Mouse (Mus musculus) spleen, postnatal 10 days (tissue): ENCODE data around the gene Cgref1.

ENCODE experiments used
- DNase-seq, 2 experiments: peaks; one replicate each; pipeline ENCODE4 v3.0.0; 2021 to 2022; ENCODE audit warnings: low spot score in 2 of 2

The Cgref1 gene

DNA sequence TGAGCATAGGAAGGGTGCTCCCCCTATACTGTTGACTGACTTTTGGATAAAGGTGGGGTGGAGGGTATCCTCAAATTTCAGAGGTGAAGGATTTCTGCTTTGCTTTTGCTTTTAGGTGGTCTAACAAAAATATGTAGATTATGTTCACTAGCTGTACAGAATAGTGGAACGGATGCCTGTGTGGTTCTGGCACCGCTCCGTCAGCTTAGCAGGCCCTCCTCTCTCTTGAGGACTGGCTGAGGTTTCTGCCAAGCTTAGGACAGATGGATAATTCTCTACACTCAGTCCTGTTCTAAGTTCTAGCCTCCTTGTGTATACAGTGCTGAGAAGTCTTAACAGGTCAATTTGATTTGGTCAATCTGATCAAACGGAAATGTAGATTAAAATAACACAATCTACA is 5.1 kb upstream of the Cgref1 start:
- no peak for DNase-seq

DNA sequence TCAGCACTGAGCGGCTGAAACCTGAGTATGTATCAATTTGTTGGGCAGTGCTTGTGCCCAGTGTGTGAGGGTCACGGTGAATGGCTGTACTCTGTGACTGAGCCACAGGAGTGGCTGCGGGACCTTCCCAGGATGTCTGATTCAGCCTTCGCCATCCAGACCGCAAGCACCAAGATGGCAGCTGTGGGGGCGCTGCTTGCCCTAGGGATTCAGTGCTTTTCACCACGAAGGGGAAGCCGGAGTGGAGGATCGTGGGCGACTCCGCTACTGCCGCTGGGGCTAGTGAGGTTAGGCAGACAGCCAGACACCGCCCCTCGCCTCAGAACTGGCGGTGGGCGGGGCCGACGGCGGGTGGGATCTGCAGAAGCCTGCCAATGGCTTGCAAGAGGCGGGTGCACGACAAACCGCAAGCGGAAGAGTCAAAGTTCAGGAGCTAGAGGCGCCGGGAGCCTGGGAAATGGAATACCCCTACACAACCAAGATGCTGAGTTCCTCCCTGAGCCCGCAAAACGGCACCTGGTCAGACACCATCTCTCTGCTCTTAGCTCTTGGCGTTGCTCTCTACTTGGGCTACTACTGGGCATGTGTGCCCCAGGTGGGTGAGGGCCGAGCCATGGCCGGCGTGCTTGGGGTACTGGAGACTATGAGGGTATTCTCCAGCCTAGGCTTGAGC is 4.4 kb upstream of the Cgref1 start:
- DNase-seq, result peak; percentile 71 to 90

DNA sequence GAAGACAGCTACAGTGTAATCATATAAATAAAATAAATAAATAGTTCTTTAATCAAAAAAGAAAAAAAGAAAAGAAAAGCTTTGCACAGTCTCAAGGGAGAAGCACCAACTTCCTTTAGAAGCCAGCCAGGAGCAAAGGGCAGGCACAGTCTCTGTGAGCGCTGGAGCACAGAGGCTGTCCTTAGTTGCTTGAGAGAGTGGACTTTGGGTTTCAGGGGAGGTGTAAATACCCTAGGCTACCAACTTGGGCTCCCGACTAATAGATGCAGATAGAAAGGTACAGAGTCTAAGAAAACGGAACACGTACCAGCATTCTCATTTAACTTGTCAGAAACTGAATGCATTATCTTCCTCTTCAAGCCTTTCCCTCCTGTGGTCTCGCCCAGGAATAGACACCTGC is 3.2 kb upstream of the Cgref1 start:
- no peak for DNase-seq

DNA sequence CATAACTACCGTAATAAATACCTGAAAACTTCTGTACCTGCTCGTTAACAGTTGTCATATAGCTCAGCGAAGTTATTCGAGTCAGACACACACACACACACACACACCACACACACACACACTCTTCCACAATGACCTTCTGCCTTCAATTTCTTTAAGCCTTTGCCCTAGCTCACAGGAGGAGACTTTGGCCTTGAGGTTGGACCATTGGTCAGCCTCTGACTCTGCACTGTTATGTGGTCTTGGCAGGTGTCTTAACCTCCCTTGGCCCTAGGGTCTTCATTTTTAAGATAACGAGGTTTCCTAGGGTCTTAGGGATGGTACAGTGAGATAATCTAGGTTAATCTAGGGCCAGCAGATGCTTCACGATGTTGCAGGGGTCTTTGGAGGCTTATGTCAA is 1.0 kb downstream of the Cgref1 start:
- DNase-seq, result no peak

DNA sequence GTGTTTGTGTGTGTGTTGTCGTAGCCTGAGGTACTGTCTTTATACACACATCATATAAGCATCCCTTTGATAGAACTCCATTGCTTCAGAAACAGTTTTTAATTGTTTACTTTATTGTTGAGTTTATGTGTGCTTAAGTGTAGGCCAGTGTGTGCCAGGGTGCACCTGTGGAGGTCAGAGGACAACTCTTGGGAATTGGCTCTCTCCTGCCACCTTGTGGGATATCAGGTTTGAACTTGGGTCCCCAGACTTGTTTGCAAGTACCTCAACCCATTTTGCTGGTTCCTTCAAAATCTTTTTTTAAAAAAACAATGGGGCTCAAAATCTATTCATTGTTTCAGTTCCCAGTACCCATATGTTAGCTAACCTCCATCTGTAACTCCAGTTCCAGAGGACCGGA is 2.4 kb downstream of the Cgref1 start:
- DNase-seq, result peak in 1 of 2 experiments; percentile 46

DNA sequence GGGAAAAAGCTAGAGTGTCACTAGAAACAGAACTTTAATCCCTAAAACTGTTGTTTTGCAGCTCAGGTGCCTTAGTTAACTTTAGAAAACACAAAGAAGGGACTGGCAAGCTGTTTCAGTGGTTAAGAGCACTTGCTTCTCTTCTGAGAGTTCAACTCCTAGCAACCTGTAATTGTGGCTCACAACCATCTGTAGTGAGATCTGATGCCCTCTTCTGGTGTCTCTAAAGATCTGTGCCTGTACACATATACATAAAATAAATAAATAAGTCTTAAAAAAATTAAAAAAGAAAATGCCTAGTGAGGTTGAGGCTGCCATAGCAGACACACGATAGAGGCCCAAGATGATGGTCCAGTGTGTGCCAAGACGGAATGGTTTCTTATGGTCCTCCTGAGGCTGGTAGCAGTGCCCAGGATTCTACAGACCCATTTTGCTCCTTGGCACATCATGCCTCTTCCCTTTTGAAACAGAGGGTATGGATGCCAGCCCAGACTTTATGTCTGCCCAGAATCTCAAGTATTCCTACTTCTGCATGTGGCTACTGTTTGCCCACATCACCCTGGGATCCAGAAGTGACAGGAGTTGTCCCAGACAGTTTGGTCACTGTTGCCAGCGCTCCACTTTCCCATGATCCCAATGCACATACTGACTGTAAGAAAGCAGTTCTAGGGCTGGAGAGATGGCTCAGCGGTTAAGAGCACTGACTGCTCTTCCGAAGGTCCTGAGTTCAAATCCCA is 10.5 kb downstream of the Cgref1 start:
- no peak for DNase-seq

DNA sequence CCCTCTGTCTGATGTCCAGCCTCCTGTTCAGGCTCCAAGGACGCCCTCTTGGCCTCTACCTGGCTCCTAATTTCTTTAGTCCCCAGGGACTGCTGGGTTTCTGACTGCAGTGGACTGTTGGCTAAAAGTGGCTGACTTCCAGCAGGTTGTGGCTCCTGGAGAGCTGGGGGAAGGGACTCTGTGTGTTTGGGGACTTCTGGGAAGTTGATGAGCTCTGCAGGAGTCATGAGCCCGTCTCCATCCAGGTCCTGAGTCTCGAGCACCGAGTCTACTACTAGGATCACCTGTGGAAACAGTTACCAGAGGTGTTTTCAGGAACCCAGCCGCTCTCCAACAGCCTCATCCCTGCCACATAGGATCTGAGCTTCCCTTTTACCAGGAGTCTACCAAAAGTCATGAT is 11.7 kb downstream of the Cgref1 start:
- DNase-seq, result no peak

DNA sequence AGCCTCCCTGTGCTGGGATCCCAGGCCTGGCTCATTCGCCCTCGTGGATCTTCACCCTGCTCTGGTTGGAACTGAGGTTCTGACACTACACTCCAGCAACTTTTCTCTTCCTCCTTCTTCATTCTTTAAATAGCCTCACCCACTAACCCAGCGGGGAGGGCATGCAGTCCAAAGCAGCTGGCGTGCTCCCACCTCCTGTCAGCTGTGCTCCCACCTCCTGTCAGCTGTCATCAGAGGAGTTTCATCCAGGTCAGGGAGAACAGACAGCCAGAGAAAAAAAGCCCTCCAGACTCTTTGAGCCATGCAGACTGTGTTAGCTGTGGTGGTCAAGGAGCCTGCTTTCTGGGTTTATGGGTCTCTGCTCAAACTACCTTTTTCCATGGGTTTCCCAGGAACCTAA is 14.0 kb downstream of the Cgref1 start:
- DNase-seq, result no peak

DNA sequence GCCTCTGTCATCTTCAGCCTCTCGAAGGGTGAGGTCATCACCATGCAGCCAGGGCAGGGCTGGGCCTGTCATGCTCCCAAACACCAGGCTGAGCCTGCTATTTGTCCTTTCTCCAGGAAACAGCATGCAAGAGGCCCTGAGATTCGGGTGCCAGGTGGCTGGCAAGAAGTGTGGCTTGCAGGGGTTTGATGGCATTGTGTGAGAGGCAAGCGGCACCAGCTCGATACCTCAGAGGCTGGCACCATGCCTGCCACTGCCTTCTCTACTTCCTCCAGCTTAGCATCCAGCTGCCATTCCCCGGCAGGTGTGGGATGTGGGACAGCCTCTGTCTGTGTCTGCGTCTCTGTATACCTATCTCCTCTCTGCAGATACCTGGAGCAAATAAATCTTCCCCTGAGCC is 14.5 kb downstream of the Cgref1 start:
- DNase-seq, result no peak

DNA sequence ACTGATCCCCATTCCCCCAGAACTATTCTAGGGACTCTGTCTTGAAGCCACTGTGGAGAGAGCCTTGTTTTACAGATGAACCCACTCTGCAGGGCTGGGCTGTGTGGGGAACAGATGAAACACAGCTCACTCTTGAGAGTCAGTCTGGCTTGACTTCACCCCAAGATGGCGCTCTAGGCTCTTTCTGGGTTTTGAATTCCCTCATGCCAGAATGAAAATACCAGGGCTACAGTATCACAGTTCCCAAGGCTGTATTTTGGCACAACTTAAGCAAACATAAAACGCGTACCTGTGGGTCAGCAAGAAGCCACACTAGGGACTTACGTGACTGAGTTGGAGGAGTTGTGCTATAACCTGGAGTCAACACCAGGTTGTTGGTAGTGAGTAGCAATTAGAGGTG is 15.3 kb downstream of the Cgref1 start:
- peak in 1 of 2 experiments; percentile 76 for DNase-seq

DNA sequence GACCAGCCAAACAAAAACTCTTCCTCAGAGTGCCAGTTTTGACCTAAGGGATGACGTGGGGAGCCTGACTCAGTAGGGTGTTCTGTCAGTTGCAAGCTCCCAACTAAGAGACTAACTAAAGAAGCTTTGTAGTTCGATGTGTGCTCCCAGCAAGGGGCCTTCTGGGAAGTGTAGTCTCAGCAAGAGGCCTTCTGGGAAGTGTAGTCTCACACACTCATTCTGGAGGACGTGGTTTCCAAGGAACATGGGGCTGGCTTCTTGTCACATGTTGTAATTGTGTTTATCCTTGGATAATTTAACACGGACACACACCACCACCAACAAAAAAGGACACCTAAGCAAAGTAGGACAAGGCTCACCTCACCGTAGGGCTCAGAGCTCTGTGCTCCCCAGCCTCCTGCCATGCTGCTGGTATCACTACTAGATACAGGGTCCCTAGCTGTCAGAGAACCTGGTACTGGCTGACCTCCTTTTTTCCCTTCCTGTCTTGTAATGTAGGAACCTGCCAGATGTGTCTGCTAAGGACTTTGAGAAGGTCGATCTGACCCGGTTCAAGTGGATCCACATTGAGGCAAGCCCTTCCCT is 17.4 kb downstream of the Cgref1 start:
- DNase-seq, result no peak

DNA sequence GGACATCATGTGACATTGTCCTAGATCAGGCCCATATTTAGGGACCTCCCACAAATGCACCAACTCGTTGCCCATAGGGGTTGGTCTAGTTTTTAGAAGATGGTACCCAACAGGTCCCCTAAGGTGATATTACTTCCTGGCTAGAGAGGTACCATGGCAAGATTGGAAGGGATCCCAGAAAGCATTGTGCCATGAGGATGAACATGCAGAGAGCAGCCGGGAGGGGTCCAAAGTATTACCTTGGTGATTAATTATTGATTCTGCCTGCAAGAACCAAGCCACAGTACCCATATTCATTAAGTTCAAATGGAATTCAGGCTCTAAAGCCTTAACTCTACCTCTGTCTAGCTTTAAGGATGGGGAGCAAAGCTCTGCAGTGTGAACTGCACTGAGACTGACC is 19.3 kb downstream of the Cgref1 start:
- DNase-seq, result no peak

DNA sequence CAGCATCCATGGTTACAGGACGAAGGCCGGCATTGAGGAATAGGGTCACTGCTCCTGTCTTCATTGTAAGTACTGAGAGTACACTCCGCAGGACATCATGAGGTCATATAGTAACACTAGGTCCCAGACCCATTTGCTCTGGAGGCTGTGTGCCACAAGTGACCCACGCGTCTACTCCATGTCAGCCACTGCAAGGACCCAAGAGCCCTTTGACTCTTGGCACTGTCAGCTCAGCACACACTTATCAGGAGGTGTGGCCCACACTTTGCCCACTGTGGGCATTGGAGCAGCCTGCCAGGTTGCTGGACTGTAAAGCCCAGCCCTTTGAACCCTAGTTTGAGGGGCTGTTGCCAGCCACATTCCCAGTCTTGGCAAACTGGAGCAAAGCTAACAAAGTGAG is 20.2 kb downstream of the Cgref1 start:
- DNase-seq, result no peak

DNA sequence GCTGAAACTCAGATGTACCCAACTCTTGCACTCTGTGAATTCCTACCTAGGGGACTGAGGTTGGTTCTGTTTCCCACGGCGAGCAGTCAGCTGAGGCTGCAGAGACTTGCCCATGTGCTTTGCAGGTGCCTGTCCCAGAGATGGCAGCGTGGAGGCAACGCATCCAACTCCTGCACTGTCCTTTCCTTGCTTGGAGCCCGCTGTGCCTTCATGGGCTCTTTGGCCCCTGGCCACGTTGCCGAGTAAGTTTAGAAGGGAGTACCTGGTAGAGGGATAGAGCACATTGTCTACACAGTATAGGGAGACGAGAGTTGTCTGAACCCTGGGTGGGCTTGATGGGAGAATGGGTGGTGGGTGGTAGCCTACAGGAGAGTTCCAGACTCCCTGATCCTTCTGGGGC is 20.8 kb downstream of the Cgref1 start:
- no peak for DNase-seq

DNA sequence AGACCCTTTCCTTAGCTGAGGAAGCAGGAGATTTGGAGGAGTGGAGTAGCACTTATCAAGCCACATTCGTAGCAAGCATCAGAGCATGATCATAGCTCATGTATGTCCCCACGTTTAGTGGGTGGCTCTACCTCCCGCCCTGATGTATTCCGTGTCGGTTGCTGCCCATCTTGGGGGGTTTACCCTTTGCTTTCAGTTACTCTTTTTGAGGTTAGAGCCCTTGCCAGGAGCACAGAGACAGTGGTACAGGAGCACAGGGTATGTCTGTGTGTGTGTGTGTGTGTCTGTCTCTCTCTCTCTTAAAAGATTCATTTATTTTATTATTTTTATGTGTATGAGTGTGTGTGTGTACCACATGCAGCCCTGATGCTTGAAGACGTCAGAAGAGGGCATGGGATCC is 22.3 kb downstream of the Cgref1 start:
- no peak for DNase-seq

DNA sequence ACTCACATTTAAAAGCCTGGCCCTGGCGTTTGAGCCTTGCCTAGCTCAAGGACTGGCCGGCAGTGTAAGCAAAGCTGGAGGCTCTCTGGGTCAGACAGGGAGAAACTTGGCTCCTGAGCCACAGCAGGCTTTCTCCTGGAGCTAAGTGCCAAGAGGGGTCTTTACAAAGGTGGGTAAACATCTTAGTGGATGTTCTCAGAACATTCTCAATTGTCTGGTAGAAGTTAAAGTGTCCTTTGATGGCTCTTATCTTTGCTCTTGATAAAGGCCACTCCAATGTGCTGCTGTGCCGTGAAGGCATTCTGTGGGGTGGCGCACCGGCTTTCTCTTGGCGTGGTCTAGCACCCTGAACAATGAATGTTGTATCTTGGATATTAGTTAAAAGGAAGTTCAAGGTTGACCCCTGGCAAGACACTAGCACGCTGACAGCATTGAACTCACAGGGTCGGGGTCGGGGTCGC is 22.8 kb downstream of the Cgref1 start:
- DNase-seq, result no peak

DNA sequence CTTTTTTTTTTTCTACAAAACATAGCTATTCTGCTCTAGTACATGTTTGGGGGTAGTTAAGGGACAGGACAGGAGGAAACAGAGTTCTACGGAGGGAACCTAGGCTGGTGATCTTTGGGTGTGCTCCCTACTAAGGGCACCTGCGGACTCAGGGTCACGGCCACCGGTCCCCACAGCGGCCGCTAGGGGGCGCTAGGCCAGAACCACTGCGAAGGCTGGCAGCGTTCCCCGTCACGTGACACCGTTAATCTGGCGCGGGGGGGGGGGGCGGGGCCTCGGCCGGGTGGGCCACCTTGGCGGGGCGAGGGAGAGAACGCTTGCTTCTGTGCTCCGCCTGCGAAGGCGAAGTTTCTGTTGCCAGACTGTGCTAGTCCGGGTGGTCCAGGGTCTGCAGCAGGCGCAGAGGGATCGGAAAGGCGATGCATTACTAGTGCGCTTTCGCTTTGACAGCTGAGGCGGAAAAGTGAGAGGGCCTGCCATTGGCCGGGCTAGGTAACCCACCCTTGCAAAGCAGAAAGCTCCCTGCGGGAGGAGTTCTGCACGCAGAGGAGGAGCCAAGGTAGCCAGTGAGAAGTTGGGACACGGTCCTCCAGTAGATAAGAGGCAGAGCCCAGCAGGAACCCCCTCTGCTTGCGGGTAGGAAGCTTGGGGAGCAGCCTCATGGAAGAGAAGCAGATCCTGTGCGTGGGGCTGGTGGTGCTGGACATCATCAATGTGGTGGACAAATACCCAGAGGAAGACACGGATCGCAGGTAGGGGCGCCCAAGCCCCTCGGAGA is 23.9 kb downstream of the Cgref1 start, which contains the start of gene Khk:
Gene Khk (plus strand): TSS at position 176 of the 778 bp plus-strand sequence.
- DNase-seq, result peak; percentile 93 to 97

DNA sequence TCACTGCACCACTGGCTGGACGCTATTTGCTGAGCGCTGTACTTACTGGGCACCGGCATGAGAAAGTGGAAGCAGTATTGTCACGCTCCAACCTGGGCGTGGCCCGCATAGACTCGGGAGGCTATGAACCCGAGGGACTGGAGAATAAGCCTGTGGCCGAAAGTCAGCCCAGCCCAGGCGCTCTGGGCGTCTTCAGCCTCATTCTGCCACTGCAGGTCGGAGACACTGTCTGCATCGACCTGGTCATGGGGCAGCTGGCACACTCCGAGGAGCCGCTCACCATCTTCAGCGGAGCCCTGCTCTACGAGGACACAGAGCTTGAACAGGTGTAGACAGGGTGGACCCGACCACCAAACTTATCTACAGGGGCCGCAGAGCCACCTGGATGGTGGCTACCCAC is 24.8 kb downstream of the Cgref1 start:
- DNase-seq, result peak in 1 of 2 experiments; percentile 26

DNA sequence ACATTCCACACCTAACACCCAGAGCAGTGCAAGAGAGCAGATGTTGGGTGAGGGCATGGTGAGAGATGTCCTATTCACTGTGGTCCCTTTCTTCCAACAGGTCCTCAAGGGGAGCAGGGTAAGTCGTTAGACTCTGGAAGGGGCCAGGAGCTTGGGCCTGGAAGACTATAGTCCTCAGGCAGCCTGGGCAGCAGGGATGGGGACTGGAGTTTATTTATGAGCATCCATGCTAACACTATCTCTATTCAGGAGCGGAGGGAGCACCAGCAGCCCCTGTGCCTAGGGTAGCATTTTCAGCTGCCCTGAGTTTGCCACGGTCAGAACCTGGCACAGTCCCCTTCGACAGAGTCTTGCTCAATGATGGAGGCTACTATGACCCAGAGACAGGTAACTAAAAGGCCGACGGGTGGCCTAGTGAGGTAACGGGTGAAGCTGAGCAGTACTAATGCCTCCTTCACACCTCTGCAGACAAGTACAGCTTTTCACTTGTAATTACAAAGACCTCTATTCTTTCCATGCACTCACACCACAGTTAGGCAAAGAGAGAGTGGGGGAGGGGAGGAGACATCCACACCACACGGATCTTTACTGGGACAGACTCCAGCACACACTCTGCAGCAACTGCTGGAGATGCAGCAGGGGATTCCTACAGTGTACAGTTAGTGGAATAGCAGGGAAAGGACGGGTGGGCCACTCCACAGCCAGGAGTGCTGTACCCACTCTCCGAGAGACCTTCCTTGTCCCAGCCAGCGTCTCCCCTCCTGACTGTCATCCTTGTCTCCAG is 25.4 kb downstream of the Cgref1 start:
- DNase-seq, result no peak

DNA sequence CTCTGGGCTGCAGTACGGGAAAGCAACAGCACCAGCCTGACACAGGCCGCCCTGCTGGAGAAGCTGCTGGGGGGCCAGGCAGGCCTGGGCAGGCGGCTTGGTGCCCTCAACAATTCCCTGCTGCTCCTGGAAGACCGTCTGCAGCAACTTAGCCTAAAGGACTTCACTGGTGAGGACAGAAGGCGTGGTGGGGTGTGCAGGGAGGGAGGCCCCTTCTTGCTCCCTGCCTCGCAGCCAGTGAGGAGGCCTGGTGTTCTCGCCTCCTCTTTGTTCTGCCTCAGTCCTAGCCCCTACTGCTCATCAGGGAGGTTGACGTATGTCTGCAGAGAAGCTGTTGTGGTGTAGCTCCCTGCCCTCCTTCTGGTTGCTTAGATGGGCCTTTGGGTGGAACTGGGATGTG is 26.7 kb downstream of the Cgref1 start:
- no peak for DNase-seq

DNA sequence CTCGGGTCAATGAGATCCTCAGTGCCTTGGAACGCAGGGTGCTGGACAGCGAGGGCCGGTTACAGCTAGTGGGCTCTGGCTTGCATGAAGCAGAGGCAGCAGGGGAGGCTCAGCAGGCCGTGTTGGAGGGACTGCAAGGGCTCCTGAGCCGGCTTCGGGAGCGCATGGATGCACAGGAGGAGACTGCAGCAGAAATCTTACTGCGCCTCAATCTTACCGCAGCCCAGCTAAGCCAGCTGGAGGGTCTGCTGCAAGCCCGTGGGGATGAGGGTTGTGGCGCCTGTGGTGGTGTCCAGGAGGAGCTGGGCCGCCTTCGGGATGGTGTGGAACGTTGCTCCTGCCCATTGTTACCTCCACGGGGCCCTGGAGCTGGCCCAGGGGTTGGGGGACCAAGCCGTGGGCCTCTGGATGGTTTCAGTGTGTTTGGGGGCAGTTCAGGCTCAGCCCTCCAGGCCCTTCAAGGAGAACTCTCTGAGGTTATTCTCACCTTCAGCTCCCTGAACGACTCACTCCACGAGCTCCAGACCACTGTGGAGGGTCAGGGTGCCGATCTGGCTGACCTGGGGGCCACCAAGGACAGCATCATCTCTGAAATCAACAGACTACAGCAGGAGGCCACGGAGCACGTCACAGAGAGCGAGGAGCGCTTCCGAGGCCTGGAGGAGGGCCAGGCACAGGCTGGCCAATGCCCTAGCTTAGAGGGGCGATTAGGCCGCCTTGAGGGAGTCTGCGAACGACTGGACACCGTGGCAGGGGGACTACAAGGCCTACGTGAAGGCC is 27.3 kb downstream of the Cgref1 start:
- DNase-seq, result no peak
